Mouse (Mus musculus): ENCODE data around the gene Mrps21. TPM values are rescaled to one million over a fixed set of nuclear protein-coding genes. Genes with fewer than 3 reads are reported as not detected.

The Mrps21 gene
- polyA plus RNA-seq, 1 experiment from 2014 or later, result 333 TPM

GRCm38 (mm10) chr3:95881979-95882815 lies 10.9 kb upstream of the Mrps21 start, which contains the start of gene Ciart:
Gene Ciart (minus strand): TSS chr3:95882251.
- Histone ChIP-seq H3K36me3 (ENCODE audit: control insufficient read depth, insufficient read depth, low read length) (no peaks in the 10 kb centered on the region), H3K4me3 (ENCODE audit: low read depth, low read length) (peak within 1 kb of the TSS; percentile 46), H3K4me2 (ENCODE audit: low read length) (peak within 1 kb of the TSS; percentile 98), H3K27me3 (replicated peaks; ENCODE audit: control insufficient read depth, insufficient read depth, low read length) (no peaks in the 10 kb centered on the region; the same call in 1 of the 2 replicates), H3K9me3 (replicated peaks; ENCODE audit: control insufficient read depth, low read length) (no peaks in the 10 kb centered on the region), H3K9ac (ENCODE audit: low read length) (peak within 1 kb of the TSS; percentile 54), H3K4me1 (ENCODE audit: control insufficient read depth, insufficient read depth, low read length) (peaks cover 9% of the 10 kb centered on the region), H3K27ac (ENCODE audit: low read depth, low read length) (no peak within 1 kb of the TSS)
- under 1% methylated on average over 61 of the region's 66 CpGs for WGBS
- ATAC-seq, result peak; percentile 100
- peak; percentile 99 for DNase-seq (ENCODE audit: low spot score)

GRCm38 (mm10) chr3:95879063-95879462 lies 7.7 kb upstream of the Mrps21 start:
- Histone ChIP-seq H3K9ac (ENCODE audit: low read length) (no peak overlapping the region), H3K4me3 (ENCODE audit: low read depth, low read length) (no peak overlapping the region), H3K36me3 (ENCODE audit: control insufficient read depth, insufficient read depth, low read length) (no peaks in the 10 kb centered on the region), H3K4me2 (ENCODE audit: low read length) (no peak overlapping the region), H3K9me3 (replicated peaks; ENCODE audit: control insufficient read depth, low read length) (no peaks in the 10 kb centered on the region), H3K4me1 (ENCODE audit: control insufficient read depth, insufficient read depth, low read length) (peaks cover 9% of the 10 kb centered on the region), H3K27me3 (replicated peaks; ENCODE audit: control insufficient read depth, insufficient read depth, low read length) (no peaks in the 10 kb centered on the region; the same call in 1 of the 2 replicates), H3K27ac (ENCODE audit: low read depth, low read length) (no peak overlapping the region)
- no peak for ATAC-seq
- no peak for DNase-seq (ENCODE audit: low spot score)
- 91% methylated on average over 4 of the region's 4 CpGs for WGBS

GRCm38 (mm10) chr3:95872048-95872447 lies 729 bp upstream of the Mrps21 start:
- Histone ChIP-seq H3K9ac (ENCODE audit: low read length) (peak overlapping the region; percentile 68), H3K4me2 (ENCODE audit: low read length) (peak overlapping the region; percentile 86), H3K9me3 (replicated peaks; ENCODE audit: control insufficient read depth, low read length) (no peaks in the 10 kb centered on the region), H3K4me3 (ENCODE audit: low read depth, low read length) (peak overlapping the region; percentile 61), H3K4me1 (ENCODE audit: control insufficient read depth, insufficient read depth, low read length) (peaks cover 8% of the 10 kb centered on the region), H3K27me3 (replicated peaks; ENCODE audit: control insufficient read depth, insufficient read depth, low read length) (no peaks in the 10 kb centered on the region), H3K36me3 (ENCODE audit: control insufficient read depth, insufficient read depth, low read length) (peaks cover 26% of the 10 kb centered on the region), H3K27ac (ENCODE audit: low read depth, low read length) (no peak overlapping the region)
- 84% methylated on average over 7 of the region's 7 CpGs for WGBS
- ATAC-seq, result no peak
- DNase-seq (ENCODE audit: low spot score), result no peak

GRCm38 (mm10) chr3:95870976-95871375 lies 343 bp downstream of the Mrps21 start:
- ATAC-seq (peak; percentile 40; the same call in 1 of the 2 replicates), DNase-seq (ENCODE audit: low spot score) (no peak)
- 8% methylated on average over 15 of the region's 15 CpGs for WGBS
- Histone ChIP-seq H3K9me3 (replicated peaks; ENCODE audit: control insufficient read depth, low read length) (no peaks in the 10 kb centered on the region), H3K4me3 (ENCODE audit: low read depth, low read length) (peak overlapping the region; percentile 61), H3K27me3 (replicated peaks; ENCODE audit: control insufficient read depth, insufficient read depth, low read length) (no peaks in the 10 kb centered on the region), H3K36me3 (ENCODE audit: control insufficient read depth, insufficient read depth, low read length) (peaks cover 30% of the 10 kb centered on the region), H3K27ac (ENCODE audit: low read depth, low read length) (peak overlapping the region; percentile 65), H3K9ac (ENCODE audit: low read length) (peak overlapping the region; percentile 68), H3K4me2 (ENCODE audit: low read length) (peak overlapping the region; percentile 86), H3K4me1 (ENCODE audit: control insufficient read depth, insufficient read depth, low read length) (peaks cover 8% of the 10 kb centered on the region)

- H3K9ac ChIP-seq (ENCODE audit: low read length), result no peak overlapping the region
- no peak overlapping the region for H3K4me2 ChIP-seq (ENCODE audit: low read length)
- H3K4me3 ChIP-seq (ENCODE audit: low read depth, low read length), result no peak overlapping the region
- H3K27ac ChIP-seq (ENCODE audit: low read depth, low read length), result no peak overlapping the region
- WGBS, result 92% methylated on average over 2 of the region's 2 CpGs
- no peaks in the 10 kb centered on the region for H3K9me3 ChIP-seq (replicated peaks; ENCODE audit: control insufficient read depth, low read length)
- DNase-seq (ENCODE audit: low spot score) (no peak), ATAC-seq (no peak)
- H3K36me3 ChIP-seq (ENCODE audit: control insufficient read depth, insufficient read depth, low read length), result peaks cover 43% of the 10 kb centered on the region
- no peaks in the 10 kb centered on the region for H3K27me3 ChIP-seq (replicated peaks; ENCODE audit: control insufficient read depth, insufficient read depth, low read length)
- H3K4me1 ChIP-seq (ENCODE audit: control insufficient read depth, insufficient read depth, low read length), result peaks cover 8% of the 10 kb centered on the region
These were observed 3.9 kb downstream of the Mrps21 start for GRCm38 (mm10) chr3:95867408-95867807.

GRCm38 (mm10) chr3:95866071-95866470 lies 5.2 kb downstream of the Mrps21 start:
- no peak for DNase-seq (ENCODE audit: low spot score)
- Histone ChIP-seq H3K4me2 (ENCODE audit: low read length) (no peak overlapping the region), H3K27ac (ENCODE audit: low read depth, low read length) (no peak overlapping the region), H3K36me3 (ENCODE audit: control insufficient read depth, insufficient read depth, low read length) (peaks cover 43% of the 10 kb centered on the region), H3K9me3 (replicated peaks; ENCODE audit: control insufficient read depth, low read length) (no peaks in the 10 kb centered on the region), H3K27me3 (replicated peaks; ENCODE audit: control insufficient read depth, insufficient read depth, low read length) (no peaks in the 10 kb centered on the region), H3K4me3 (ENCODE audit: low read depth, low read length) (no peak overlapping the region), H3K4me1 (ENCODE audit: control insufficient read depth, insufficient read depth, low read length) (peaks cover 5% of the 10 kb centered on the region; the same call in 1 of the 2 replicates), H3K9ac (ENCODE audit: low read length) (no peak overlapping the region)
- WGBS, result 94% methylated on average over 5 of the region's 5 CpGs
- ATAC-seq, result no peak

GRCm38 (mm10) chr3:95865571-95865970 lies 5.7 kb downstream of the Mrps21 start:
- WGBS, result 93% methylated on average over 20 of the region's 20 CpGs
- H3K36me3 ChIP-seq (ENCODE audit: control insufficient read depth, insufficient read depth, low read length), result peaks cover 43% of the 10 kb centered on the region

GRCm38 (mm10) chr3:95865050-95865449 lies 6.3 kb downstream of the Mrps21 start:
- DNase-seq (ENCODE audit: low spot score) (no peak), ATAC-seq (no peak)
- H3K9me3 ChIP-seq (replicated peaks; ENCODE audit: control insufficient read depth, low read length), result no peaks in the 10 kb centered on the region
- H3K4me2 ChIP-seq (ENCODE audit: low read length), result no peak overlapping the region
- no peaks in the 10 kb centered on the region for H3K4me1 ChIP-seq (ENCODE audit: control insufficient read depth, insufficient read depth, low read length)
- no peak overlapping the region for H3K9ac ChIP-seq (ENCODE audit: low read length)
- H3K4me3 ChIP-seq (ENCODE audit: low read depth, low read length), result no peak overlapping the region
- H3K36me3 ChIP-seq (ENCODE audit: control insufficient read depth, insufficient read depth, low read length), result peaks cover 43% of the 10 kb centered on the region
- no peak overlapping the region for H3K27ac ChIP-seq (ENCODE audit: low read depth, low read length)
- no peaks in the 10 kb centered on the region for H3K27me3 ChIP-seq (replicated peaks; ENCODE audit: control insufficient read depth, insufficient read depth, low read length)
- WGBS, result 96% methylated on average over 5 of the region's 5 CpGs

More at GRCm38 (mm10) chr3:95865571-95865970, 5.7 kb downstream of the Mrps21 start:
- no peak for ATAC-seq
- H3K4me3 ChIP-seq (ENCODE audit: low read depth, low read length), result no peak overlapping the region
- no peaks in the 10 kb centered on the region for H3K27me3 ChIP-seq (replicated peaks; ENCODE audit: control insufficient read depth, insufficient read depth, low read length)
- H3K9me3 ChIP-seq (replicated peaks; ENCODE audit: control insufficient read depth, low read length), result no peaks in the 10 kb centered on the region
- peaks cover 2% of the 10 kb centered on the region; the same call in 1 of the 2 replicates for H3K4me1 ChIP-seq (ENCODE audit: control insufficient read depth, insufficient read depth, low read length)
- no peak overlapping the region for H3K9ac ChIP-seq (ENCODE audit: low read length)
- no peak overlapping the region for H3K4me2 ChIP-seq (ENCODE audit: low read length)
- H3K27ac ChIP-seq (ENCODE audit: low read depth, low read length), result no peak overlapping the region
- DNase-seq (ENCODE audit: low spot score), result no peak

GRCm38 (mm10) chr3:95863578-95863977 lies 7.7 kb downstream of the Mrps21 start:
- DNase-seq (ENCODE audit: low spot score) (no peak), ATAC-seq (no peak)
- Histone ChIP-seq H3K4me1 (ENCODE audit: control insufficient read depth, insufficient read depth, low read length) (no peaks in the 10 kb centered on the region), H3K27ac (ENCODE audit: low read depth, low read length) (no peak overlapping the region), H3K9ac (ENCODE audit: low read length) (no peak overlapping the region), H3K36me3 (ENCODE audit: control insufficient read depth, insufficient read depth, low read length) (peaks cover 28% of the 10 kb centered on the region), H3K4me2 (ENCODE audit: low read length) (no peak overlapping the region), H3K4me3 (ENCODE audit: low read depth, low read length) (no peak overlapping the region), H3K9me3 (replicated peaks; ENCODE audit: control insufficient read depth, low read length) (no peaks in the 10 kb centered on the region), H3K27me3 (replicated peaks; ENCODE audit: control insufficient read depth, insufficient read depth, low read length) (no peaks in the 10 kb centered on the region)
- 71% methylated on average over 7 of the region's 7 CpGs for WGBS

All from forebrain, embryonic 14.5 days (tissue).